Mouse (Mus musculus) erythroblast, embryonic 14.5 days (primary cell): ENCODE measurements around the gene Gamt. TPM values are rescaled to one million over a fixed set of nuclear protein-coding genes. Genes with fewer than 3 reads are reported as not detected.

Experiments
- H3K27me3 ChIP-seq: 2 replicates; pipeline ENCODE4 v1.6.1; 2012; ENCODE audit warnings: inconsistent platforms; ENCODE audit not compliant: control insufficient read depth
- H3K36me3 ChIP-seq: 2 replicates; pipeline ENCODE4 v1.6.1; 2012; ENCODE audit warnings: mild to moderate bottlenecking, inconsistent platforms; ENCODE audit not compliant: control insufficient read depth
- H3K4me1 ChIP-seq: 2 replicates; pipeline ENCODE4 v1.6.1; 2012; ENCODE audit warnings: inconsistent platforms; ENCODE audit not compliant: control insufficient read depth
- H3K4me3 ChIP-seq: replicated peaks from 2 replicates; pipeline ENCODE3; 2012; ENCODE audit warnings: moderate library complexity, mild to moderate bottlenecking, inconsistent platforms
- H3K9me3 ChIP-seq: 2 replicates; pipeline ENCODE4 v1.6.1; 2012; ENCODE audit warnings: low read length, inconsistent platforms, mixed read lengths; ENCODE audit not compliant: control insufficient read depth
- GATA1 ChIP-seq: IDR thresholded peaks from 2 replicates; pipeline ENCODE4 v1.6.1; 2012; ENCODE audit warnings: low read length, inconsistent platforms, mixed read lengths
- TAL1 ChIP-seq: IDR thresholded peaks from 3 replicates; pipeline ENCODE4 v1.6.1; 2012; ENCODE audit warnings: low read length, inconsistent platforms, mixed read lengths
- polyA plus RNA-seq: library from polyadenylated mRNA; stranded (reverse); fragments of >175 nt; gene quantifications from 2 replicates; pipeline ENCODE4 v1.2.3, GENCODE M21; 2012

Gamt gene
- polyA plus RNA-seq, 1 experiment: 0.20 TPM

- H3K9me3 ChIP-seq: no peaks in the 10 kb centered on the region
- peaks cover 68% of the 10 kb centered on the region for H3K36me3 ChIP-seq
Observed at GRCm38 (mm10) chr10:80288657-80289056, 27.8 kb upstream of the Gamt start.

GRCm38 (mm10) chr10:80288097-80288496 is 27.3 kb upstream of the Gamt start:
- Histone ChIP-seq H3K4me3 (no peak overlapping the region), H3K4me1 (peaks cover 27% of the 10 kb centered on the region), H3K9me3 (no peaks in the 10 kb centered on the region), H3K27me3 (no peaks in the 10 kb centered on the region), H3K36me3 (peaks cover 68% of the 10 kb centered on the region)
- TF ChIP-seq TAL1 (no peak), GATA1 (no peak)

More at GRCm38 (mm10) chr10:80288657-80289056, 27.8 kb upstream of the Gamt start:
- Histone ChIP-seq H3K4me1 (peaks cover 31% of the 10 kb centered on the region), H3K4me3 (no peak overlapping the region), H3K27me3 (no peaks in the 10 kb centered on the region)
- TF ChIP-seq TAL1: no peak
- no peak for TF ChIP-seq GATA1

GRCm38 (mm10) chr10:80285222-80286070 is 24.6 kb upstream of the Gamt start:
- no peak for TF ChIP-seq GATA1
- no peak for TF ChIP-seq TAL1
- H3K9me3 ChIP-seq: no peaks in the 10 kb centered on the region
- H3K36me3 ChIP-seq: peaks cover 91% of the 10 kb centered on the region
- no peak overlapping the region for H3K4me3 ChIP-seq
- no peaks in the 10 kb centered on the region for H3K27me3 ChIP-seq
- H3K4me1 ChIP-seq: peaks cover 27% of the 10 kb centered on the region

- H3K9me3 ChIP-seq: no peaks in the 10 kb centered on the region
- peaks cover 99% of the 10 kb centered on the region for H3K36me3 ChIP-seq
- TF ChIP-seq GATA1 (no peak), TAL1 (no peak)
- peaks cover 21% of the 10 kb centered on the region for H3K4me1 ChIP-seq
- no peak overlapping the region for H3K4me3 ChIP-seq
- no peaks in the 10 kb centered on the region for H3K27me3 ChIP-seq
Observed at GRCm38 (mm10) chr10:80282481-80283441, 21.9 kb upstream of the Gamt start.

DNA sequence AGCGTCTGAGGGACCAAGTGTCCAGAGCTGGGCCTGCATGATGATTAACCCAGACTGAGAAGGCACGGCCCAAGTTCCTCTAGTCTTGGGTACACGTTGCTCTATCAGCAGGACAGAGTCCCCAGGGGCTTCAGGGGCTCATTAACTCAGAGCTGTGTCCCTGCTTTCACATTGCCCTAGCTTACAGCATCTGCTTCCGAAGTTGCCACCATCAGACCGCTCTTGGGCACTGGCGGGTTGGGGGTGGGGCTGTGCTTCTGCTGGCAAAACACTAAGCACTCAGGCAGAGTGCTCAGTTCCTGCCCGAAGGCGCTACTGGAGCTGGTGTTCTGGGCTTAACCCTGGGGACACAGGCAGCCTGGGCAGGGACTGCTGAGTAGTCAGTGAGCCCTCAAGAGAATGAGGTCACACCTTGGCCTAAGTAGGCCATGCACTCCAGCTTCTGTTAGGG is 21.1 kb upstream of the Gamt start:
- peaks cover 21% of the 10 kb centered on the region for H3K4me1 ChIP-seq
- peaks cover 99% of the 10 kb centered on the region for H3K36me3 ChIP-seq
- no peak for TF ChIP-seq GATA1
- TF ChIP-seq TAL1: no peak

GRCm38 (mm10) chr10:80281304-80281703 is 20.5 kb upstream of the Gamt start:
- no peak overlapping the region for H3K4me3 ChIP-seq
- no peaks in the 10 kb centered on the region for H3K9me3 ChIP-seq
- peaks cover 21% of the 10 kb centered on the region for H3K4me1 ChIP-seq
- no peaks in the 10 kb centered on the region for H3K27me3 ChIP-seq
- no peak for TF ChIP-seq GATA1
- TF ChIP-seq TAL1: no peak
- peaks cover 99% of the 10 kb centered on the region for H3K36me3 ChIP-seq

More for the DNA sequence above, 21.1 kb upstream of the Gamt start:
- Histone ChIP-seq H3K9me3 (no peaks in the 10 kb centered on the region), H3K4me3 (no peak overlapping the region), H3K27me3 (no peaks in the 10 kb centered on the region)

DNA sequence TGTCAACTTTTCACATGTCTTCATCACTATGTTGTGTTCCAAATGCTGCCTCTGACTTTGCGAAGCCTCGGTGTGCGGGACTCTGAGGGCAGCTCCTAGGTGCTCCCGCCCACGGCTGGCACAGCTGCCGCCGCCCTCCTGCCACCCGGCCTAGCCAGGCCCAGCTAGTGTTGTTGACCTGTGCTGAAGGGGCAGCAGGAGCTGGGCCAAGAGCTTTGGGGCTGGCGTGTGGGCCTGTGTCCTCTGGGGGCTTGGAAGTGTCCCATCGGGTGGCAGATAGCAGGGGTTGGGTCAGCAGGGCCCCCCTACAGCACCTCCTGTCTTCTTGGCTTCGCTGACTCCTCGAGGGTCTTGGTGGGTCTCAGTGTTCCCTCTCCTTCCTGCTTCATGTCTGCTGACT is 18.5 kb upstream of the Gamt start:
- TF ChIP-seq GATA1: no peak
- no peak for TF ChIP-seq TAL1
- Histone ChIP-seq H3K4me1 (peaks cover 28% of the 10 kb centered on the region), H3K9me3 (no peaks in the 10 kb centered on the region), H3K4me3 (no peak overlapping the region), H3K36me3 (peaks cover 99% of the 10 kb centered on the region), H3K27me3 (no peaks in the 10 kb centered on the region)

- peaks cover 37% of the 10 kb centered on the region for H3K4me1 ChIP-seq
- H3K9me3 ChIP-seq: no peaks in the 10 kb centered on the region
- peaks cover 99% of the 10 kb centered on the region for H3K36me3 ChIP-seq
- TF ChIP-seq GATA1 (no peak), TAL1 (no peak)
- H3K4me3 ChIP-seq: no peak overlapping the region
- no peaks in the 10 kb centered on the region for H3K27me3 ChIP-seq
Observed at GRCm38 (mm10) chr10:80278390-80278789, 17.6 kb upstream of the Gamt start.

DNA sequence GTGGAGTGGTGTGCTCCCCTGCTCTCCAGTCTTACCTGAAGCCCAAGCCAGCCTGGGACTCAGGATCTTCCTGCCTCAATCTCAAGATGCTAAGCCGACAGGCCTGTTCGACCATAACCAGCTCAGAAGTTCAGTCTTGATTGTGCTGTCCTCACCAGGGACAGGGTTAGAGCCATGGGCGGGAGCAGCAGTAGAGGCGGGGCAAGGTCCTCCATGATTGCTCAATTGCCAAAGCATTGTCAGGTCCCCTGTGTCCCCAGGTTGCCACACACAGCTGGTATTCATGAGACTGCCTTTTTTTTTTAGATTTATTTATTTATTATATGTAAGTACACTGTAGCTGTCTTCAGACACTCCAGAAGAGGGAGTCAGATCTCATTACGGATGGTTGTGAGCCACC is 15.4 kb upstream of the Gamt start:
- Histone ChIP-seq H3K4me1 (peaks cover 44% of the 10 kb centered on the region), H3K9me3 (no peaks in the 10 kb centered on the region), H3K36me3 (peaks cover 97% of the 10 kb centered on the region), H3K27me3 (no peaks in the 10 kb centered on the region), H3K4me3 (no peak overlapping the region)
- TF ChIP-seq TAL1 (no peak), GATA1 (no peak)
